Mouse (Mus musculus): Measurements from ENCODE around the gene Egfr.

GRCm38 (mm10) chr11:16766038-16766815, 14.2 kb downstream of the Egfr start:
- no peak for TF ChIP-seq POLR2A (IDR thresholded peaks at IDR 0.05; ENCODE audit: low read depth, low read length)
- TF ChIP-seq CTCF (IDR thresholded peaks at IDR 0.05; ENCODE audit: extremely low read depth, insufficient read length, insufficient replicate concordance, low read depth, low read length): no peak

Data from small intestine, adult 2 months (tissue).